Mouse (Mus musculus) limb, embryonic 14.5 days (tissue): ENCODE measurements at regions not wholly inside any gene's neighbourhood (a gene's known extent, or its start where the extent isn't known, plus 50 kb on each side); places are given as distances from the start of the nearest gene placed in this dataset.
A peak's percentile ranks its signal among the peaks of the same experiment; 100 is the strongest.

ENCODE experiments used
- ATAC-seq: fragments of 200-750 bp; cut with Nextera tagmentation; 2 replicates; pipeline ENCODE4 v1.8.0; 2017; ENCODE audit warnings: low read depth, moderate number of reproducible peaks, moderate TSS enrichment; ENCODE audit not compliant: low FRiP score
- DNase-seq: peaks from one replicate; pipeline ENCODE4 v3.0.0-alpha.2; 2015; ENCODE audit warnings: low spot score
- H3K27ac ChIP-seq: fragments of 300-500 bp; sonication (generic); replicated peaks from 2 replicates; pipeline ENCODE4 v1.5.1; 2014; ENCODE audit warnings: low read depth, mild to moderate bottlenecking, low read length, moderate library complexity, mixed read lengths
- H3K27me3 ChIP-seq: fragments of 300-500 bp; sonication (generic); 2 replicates; pipeline ENCODE4 v1.6.1; 2014; ENCODE audit warnings: low read length, mixed read lengths; ENCODE audit not compliant: control insufficient read depth, insufficient read depth
- H3K36me3 ChIP-seq: fragments of 300-500 bp; sonication (generic); 2 replicates; pipeline ENCODE4 v1.6.1; 2014; ENCODE audit warnings: mild to moderate bottlenecking, low read length, moderate library complexity, mixed read lengths; ENCODE audit not compliant: control insufficient read depth, insufficient read depth
- H3K4me1 ChIP-seq: fragments of 300-500 bp; sonication (generic); 2 replicates; pipeline ENCODE4 v1.6.1; 2014; ENCODE audit warnings: antibody characterized with exemption, low read length, mixed read lengths; ENCODE audit not compliant: control insufficient read depth, insufficient read depth
- H3K4me2 ChIP-seq: fragments of 300-500 bp; sonication (generic); replicated peaks from 2 replicates; pipeline ENCODE4 v1.6.1; 2014; ENCODE audit warnings: low read depth, mild to moderate bottlenecking, low read length, moderate library complexity; ENCODE audit not compliant: severe bottlenecking
- H3K4me3 ChIP-seq: fragments of 300-500 bp; sonication (generic); replicated peaks from 2 replicates; pipeline ENCODE4 v1.5.1; 2014; ENCODE audit warnings: low read length
- H3K9ac ChIP-seq: fragments of 300-500 bp; sonication (generic); 2 replicates; pipeline ENCODE4 v1.6.1; 2014; ENCODE audit warnings: mild to moderate bottlenecking, low read depth, low read length, moderate library complexity; ENCODE audit not compliant: severe bottlenecking
- H3K9me3 ChIP-seq: fragments of 300-500 bp; sonication (generic); 2 replicates; pipeline ENCODE4 v1.6.1; 2016; ENCODE audit warnings: low read length; ENCODE audit not compliant: control insufficient read depth
- POLR2A ChIP-seq: fragments of 200-500 bp; IDR thresholded peaks from 2 replicates; pipeline ENCODE4 v1.8.0; 2012; ENCODE audit warnings: inconsistent platforms, mild to moderate bottlenecking, moderate library complexity, borderline replicate concordance; ENCODE audit not compliant: insufficient read depth, insufficient read length; ENCODE audit errors: extremely low read depth
- WGBS: fragments of 180-500 bp; shearing (Covaris S2); extraction: QIAGEN DNeasy Blood & Tissue Kit; methylation state at CpG from one replicate; pipeline ENCODE4 v1.1.7; 2014; 5-methylcytosine and 5-hydroxymethylcytosine counted together

- no peaks in the 10 kb centered on the region for H3K27me3 ChIP-seq
- H3K9ac ChIP-seq = no peak overlapping the region
- H3K9me3 ChIP-seq = no peaks in the 10 kb centered on the region
- TF ChIP-seq POLR2A = no peak
- H3K36me3 ChIP-seq = no peaks in the 10 kb centered on the region
- WGBS = 48% methylated on average over 4 of the region's 4 CpGs
- H3K4me2 ChIP-seq = no peak overlapping the region
- no peak overlapping the region for H3K27ac ChIP-seq
- DNase-seq (peak; percentile 23), ATAC-seq (no peak)
- no peak overlapping the region for H3K4me3 ChIP-seq
- H3K4me1 ChIP-seq = no peaks in the 10 kb centered on the region
Observed at GRCm38 (mm10) chr9:62205264-62205663, 76.7 kb downstream of the Spesp1 start.

GRCm38 (mm10) chr9:62203556-62203955, 78.5 kb downstream of the Spesp1 start:
- Histone ChIP-seq H3K4me3 (no peak overlapping the region), H3K27ac (no peak overlapping the region), H3K9me3 (no peaks in the 10 kb centered on the region), H3K4me2 (no peak overlapping the region), H3K4me1 (no peaks in the 10 kb centered on the region), H3K9ac (no peak overlapping the region), H3K36me3 (no peaks in the 10 kb centered on the region), H3K27me3 (no peaks in the 10 kb centered on the region)
- no peak for TF ChIP-seq POLR2A
- ATAC-seq (no peak), DNase-seq (no peak)
- 51% methylated on average over 4 of the region's 4 CpGs for WGBS

GRCm38 (mm10) chr9:62202331-62202730, 79.7 kb downstream of the Spesp1 start:
- TF ChIP-seq POLR2A = no peak
- Histone ChIP-seq H3K36me3 (no peaks in the 10 kb centered on the region), H3K4me3 (no peak overlapping the region), H3K27ac (no peak overlapping the region), H3K27me3 (no peaks in the 10 kb centered on the region), H3K4me2 (no peak overlapping the region), H3K9me3 (no peaks in the 10 kb centered on the region), H3K4me1 (no peaks in the 10 kb centered on the region), H3K9ac (no peak overlapping the region)
- 64% methylated on average over 2 of the region's 2 CpGs for WGBS
- DNase-seq (no peak), ATAC-seq (no peak)

- no peaks in the 10 kb centered on the region for H3K4me1 ChIP-seq
- WGBS = 88% methylated on average over 2 of the region's 2 CpGs
- DNase-seq (no peak), ATAC-seq (no peak)
- H3K36me3 ChIP-seq = no peaks in the 10 kb centered on the region
- no peak overlapping the region for H3K4me3 ChIP-seq
- no peak overlapping the region for H3K27ac ChIP-seq
- no peak overlapping the region for H3K9ac ChIP-seq
- TF ChIP-seq POLR2A = no peak
- H3K27me3 ChIP-seq = no peaks in the 10 kb centered on the region
- no peak overlapping the region for H3K4me2 ChIP-seq
- no peaks in the 10 kb centered on the region for H3K9me3 ChIP-seq
Observed at GRCm38 (mm10) chr9:62197486-62197885, 75.0 kb upstream of the Glce start.

- Histone ChIP-seq H3K27ac (no peak overlapping the region), H3K4me2 (no peak overlapping the region), H3K9me3 (no peaks in the 10 kb centered on the region), H3K4me1 (no peaks in the 10 kb centered on the region), H3K4me3 (no peak overlapping the region), H3K9ac (no peak overlapping the region), H3K27me3 (no peaks in the 10 kb centered on the region), H3K36me3 (no peaks in the 10 kb centered on the region)
- ATAC-seq = no peak
- DNase-seq = no peak
- 7% methylated on average over 6 of the region's 6 CpGs for WGBS
- no peak for TF ChIP-seq POLR2A
Observed at GRCm38 (mm10) chr9:62192424-62192892, 70.0 kb upstream of the Glce start.

GRCm38 (mm10) chr9:62190474-62190873, 68.0 kb upstream of the Glce start:
- no peaks in the 10 kb centered on the region for H3K9me3 ChIP-seq
- no peak overlapping the region for H3K9ac ChIP-seq
- WGBS = 54% methylated on average over 6 of the region's 6 CpGs
- H3K27ac ChIP-seq = no peak overlapping the region
- H3K36me3 ChIP-seq = no peaks in the 10 kb centered on the region
- H3K4me2 ChIP-seq = no peak overlapping the region
- DNase-seq (no peak), ATAC-seq (no peak)
- H3K27me3 ChIP-seq = no peaks in the 10 kb centered on the region
- TF ChIP-seq POLR2A = no peak
- no peaks in the 10 kb centered on the region for H3K4me1 ChIP-seq
- H3K4me3 ChIP-seq = no peak overlapping the region
